Mouse (Mus musculus): ENCODE results near the gene Fbxl14.

The Fbxl14 gene

DNA sequence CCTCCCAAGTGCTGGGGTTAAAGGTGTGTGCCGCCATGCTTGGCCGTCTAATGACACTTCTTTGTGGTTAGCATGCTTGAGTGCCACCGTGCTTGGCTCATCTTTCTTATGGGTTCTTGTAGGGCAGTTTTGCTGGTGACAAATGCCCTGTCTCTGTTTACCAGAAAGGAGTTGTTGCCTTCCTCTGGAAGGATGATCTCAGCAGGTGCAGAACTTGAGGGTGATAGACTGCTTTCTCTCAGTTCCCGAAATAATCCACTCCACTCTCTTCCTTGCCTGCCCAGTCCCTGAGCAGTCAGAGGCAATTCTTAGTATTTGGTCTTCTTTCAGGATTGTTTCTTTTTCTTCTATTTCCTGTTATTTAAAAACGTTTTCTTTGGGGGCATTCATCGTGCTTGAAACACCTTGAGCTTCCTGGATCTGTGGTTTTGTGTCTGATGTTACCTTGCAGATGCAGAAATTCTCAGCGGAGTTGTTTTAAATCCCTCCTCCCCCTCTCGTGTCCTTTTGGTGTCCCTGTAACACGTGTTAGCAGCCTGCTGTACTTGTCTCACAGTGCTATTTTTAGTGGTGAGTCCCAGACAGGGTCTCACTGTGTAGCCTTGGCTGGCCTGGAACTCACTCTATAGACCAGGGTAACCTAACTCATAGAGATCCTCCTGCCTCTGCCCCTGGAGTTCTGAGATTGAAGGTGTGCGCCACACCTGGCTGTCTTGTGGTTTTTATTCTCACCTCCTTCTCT is 29.3 kb downstream of the Fbxl14 start:
- Histone ChIP-seq H3K4me3 (replicated peaks; ENCODE audit: low read length) (no peak overlapping the region), H3K9me3 (ENCODE audit: low read length) (no peaks in the 10 kb centered on the region), H3K27me3 (ENCODE audit: insufficient read depth, low read length) (no peaks in the 10 kb centered on the region), H3K36me3 (ENCODE audit: insufficient read depth, low read length) (no peaks in the 10 kb centered on the region), H3K4me1 (replicated peaks; ENCODE audit: low read depth, low read length) (peaks cover 8% of the 10 kb centered on the region; the same call in 1 of the 2 replicates)
- TF ChIP-seq CTCF (conservative IDR thresholded peaks at IDR 0.05; ENCODE audit: low read length) (no peak), POU5F1 (IDR thresholded peaks at IDR 0.05; ENCODE audit: borderline replicate concordance, low read length) (no peak), NANOG (IDR thresholded peaks at IDR 0.05; ENCODE audit: borderline replicate concordance, low read length) (no peak)

DNA sequence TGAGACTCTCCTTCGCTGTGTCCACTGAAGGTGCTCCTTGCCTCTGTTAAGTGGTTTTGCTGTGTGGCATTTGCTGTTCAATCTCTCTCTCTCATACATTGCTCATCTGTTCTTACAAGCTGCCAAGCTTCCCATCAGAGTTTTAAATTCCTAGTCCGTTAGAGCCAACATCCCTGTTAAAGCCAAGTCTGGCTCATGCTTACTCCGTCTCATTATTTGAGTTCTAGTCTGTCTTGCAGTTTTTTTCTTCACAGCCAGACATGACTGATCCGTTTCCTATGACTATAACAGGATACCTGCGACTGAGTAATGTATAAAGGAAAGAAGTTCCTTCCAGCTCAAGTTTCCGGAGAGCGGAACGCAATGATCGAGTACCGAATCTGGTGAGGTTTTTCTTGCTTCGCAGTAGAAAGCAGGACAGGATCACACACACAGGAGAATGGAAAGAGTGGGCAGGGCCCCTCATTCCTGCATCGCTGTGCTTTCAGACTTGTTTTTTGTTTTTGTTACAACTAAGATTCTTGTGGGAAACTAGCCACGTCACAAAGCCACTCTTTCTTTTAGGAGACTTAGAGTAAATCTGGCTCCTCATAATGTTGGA is 30.1 kb downstream of the Fbxl14 start:
- Histone ChIP-seq H3K27me3 (ENCODE audit: insufficient read depth, low read length) (no peaks in the 10 kb centered on the region), H3K9me3 (ENCODE audit: low read length) (no peaks in the 10 kb centered on the region), H3K4me3 (replicated peaks; ENCODE audit: low read length) (no peak overlapping the region), H3K36me3 (ENCODE audit: insufficient read depth, low read length) (no peaks in the 10 kb centered on the region), H3K4me1 (replicated peaks; ENCODE audit: low read depth, low read length) (peaks cover 7% of the 10 kb centered on the region; the same call in 1 of the 2 replicates)
- TF ChIP-seq CTCF (conservative IDR thresholded peaks at IDR 0.05; ENCODE audit: low read length) = no peak
- no peak for TF ChIP-seq POU5F1 (IDR thresholded peaks at IDR 0.05; ENCODE audit: borderline replicate concordance, low read length)
- no peak for TF ChIP-seq NANOG (IDR thresholded peaks at IDR 0.05; ENCODE audit: borderline replicate concordance, low read length)

DNA sequence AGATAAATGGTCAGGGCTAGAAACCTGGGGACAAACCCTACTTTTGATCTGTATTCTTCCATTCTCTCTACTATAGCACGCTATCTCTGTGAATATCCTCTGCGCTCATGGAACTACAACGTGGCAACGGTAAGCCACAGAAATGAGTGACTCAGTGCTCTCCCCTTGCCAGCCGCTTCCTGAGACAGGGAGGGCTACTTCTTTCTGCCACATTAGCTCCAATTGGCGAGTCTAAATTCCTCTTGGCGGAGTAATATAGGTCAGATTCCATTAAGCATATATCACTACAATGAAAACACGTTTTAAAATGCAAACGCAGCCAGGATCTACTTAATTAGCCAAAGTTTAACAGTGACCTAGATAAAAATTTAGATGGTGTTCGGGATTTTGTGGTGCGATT is 33.2 kb downstream of the Fbxl14 start:
- Histone ChIP-seq H3K4me3 (replicated peaks; ENCODE audit: low read length) (no peak overlapping the region), H3K9me3 (ENCODE audit: low read length) (no peaks in the 10 kb centered on the region), H3K36me3 (ENCODE audit: insufficient read depth, low read length) (no peaks in the 10 kb centered on the region), H3K4me1 (replicated peaks; ENCODE audit: low read depth, low read length) (no peaks in the 10 kb centered on the region), H3K27me3 (ENCODE audit: insufficient read depth, low read length) (no peaks in the 10 kb centered on the region)
- TF ChIP-seq POU5F1 (IDR thresholded peaks at IDR 0.05; ENCODE audit: borderline replicate concordance, low read length) (no peak), NANOG (IDR thresholded peaks at IDR 0.05; ENCODE audit: borderline replicate concordance, low read length) (no peak), CTCF (conservative IDR thresholded peaks at IDR 0.05; ENCODE audit: low read length) (no peak)

DNA sequence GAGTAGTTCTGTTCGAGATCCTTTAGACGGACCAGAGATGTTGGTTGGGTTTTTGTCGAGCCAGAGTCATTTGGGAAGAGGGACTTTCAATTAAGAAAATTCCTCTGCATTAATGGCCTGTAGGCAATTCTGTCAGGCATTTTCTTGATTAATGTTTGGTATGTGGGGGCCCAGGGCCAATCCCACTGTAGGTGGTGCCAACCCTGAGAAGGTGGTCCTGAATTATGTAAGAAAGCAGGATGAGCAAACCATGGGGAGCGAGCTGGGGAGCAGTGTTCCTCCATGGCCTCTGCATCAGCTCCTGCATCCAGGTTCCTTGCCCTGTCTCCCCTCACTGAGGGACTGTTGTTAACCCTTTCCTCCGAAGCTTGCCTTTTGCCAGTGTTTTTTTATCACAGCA is 34.0 kb downstream of the Fbxl14 start:
- Histone ChIP-seq H3K36me3 (ENCODE audit: insufficient read depth, low read length) (no peaks in the 10 kb centered on the region), H3K27me3 (ENCODE audit: insufficient read depth, low read length) (no peaks in the 10 kb centered on the region), H3K4me3 (replicated peaks; ENCODE audit: low read length) (no peak overlapping the region), H3K9me3 (ENCODE audit: low read length) (no peaks in the 10 kb centered on the region), H3K4me1 (replicated peaks; ENCODE audit: low read depth, low read length) (no peaks in the 10 kb centered on the region)
- TF ChIP-seq NANOG (IDR thresholded peaks at IDR 0.05; ENCODE audit: borderline replicate concordance, low read length) (no peak), POU5F1 (IDR thresholded peaks at IDR 0.05; ENCODE audit: borderline replicate concordance, low read length) (no peak), CTCF (conservative IDR thresholded peaks at IDR 0.05; ENCODE audit: low read length) (no peak)

DNA sequence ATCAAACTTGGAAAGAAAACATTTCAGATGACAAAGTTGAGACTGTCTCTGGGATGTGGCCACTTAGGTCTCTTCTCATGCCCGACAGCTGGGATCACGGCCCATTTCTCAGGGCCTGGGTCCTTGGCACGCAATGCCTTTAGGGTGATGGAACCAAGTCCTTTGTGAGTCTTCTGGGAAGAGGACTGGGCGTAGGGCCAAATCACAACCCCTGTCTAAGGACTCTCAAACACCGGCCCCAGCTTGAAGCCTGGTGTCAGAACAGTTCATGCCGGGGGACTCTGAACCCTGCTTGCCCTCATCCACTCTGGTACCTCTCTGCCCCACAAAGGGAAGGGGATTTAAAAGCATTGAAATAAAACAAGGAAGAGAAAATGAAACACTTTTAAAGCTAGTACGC is 34.6 kb downstream of the Fbxl14 start:
- Histone ChIP-seq H3K36me3 (ENCODE audit: insufficient read depth, low read length) (no peaks in the 10 kb centered on the region), H3K4me1 (replicated peaks; ENCODE audit: low read depth, low read length) (no peaks in the 10 kb centered on the region), H3K27me3 (ENCODE audit: insufficient read depth, low read length) (no peaks in the 10 kb centered on the region), H3K4me3 (replicated peaks; ENCODE audit: low read length) (no peak overlapping the region), H3K9me3 (ENCODE audit: low read length) (no peaks in the 10 kb centered on the region)
- TF ChIP-seq POU5F1 (IDR thresholded peaks at IDR 0.05; ENCODE audit: borderline replicate concordance, low read length) (no peak), NANOG (IDR thresholded peaks at IDR 0.05; ENCODE audit: borderline replicate concordance, low read length) (no peak), CTCF (conservative IDR thresholded peaks at IDR 0.05; ENCODE audit: low read length) (no peak)

DNA sequence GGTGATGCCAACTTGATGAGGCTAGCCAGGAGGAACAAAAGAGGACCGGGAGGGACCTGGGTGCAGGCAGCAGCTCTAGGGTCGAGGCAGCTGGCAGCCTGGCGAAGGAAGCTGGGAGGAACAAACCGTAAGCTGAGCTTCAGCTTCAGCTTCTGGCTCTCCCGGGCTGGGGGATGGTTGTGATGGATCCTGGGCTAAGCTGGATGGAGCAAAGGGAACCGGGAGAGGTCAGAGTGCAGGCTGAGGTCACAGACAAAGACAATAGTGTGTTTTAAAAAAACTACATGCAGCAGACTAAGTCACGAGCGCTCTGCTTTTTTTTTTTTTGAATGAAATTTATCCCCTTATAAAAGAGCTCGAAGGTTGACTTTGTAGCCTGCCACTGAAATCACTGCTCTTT is 41.3 kb downstream of the Fbxl14 start:
- no peaks in the 10 kb centered on the region for H3K9me3 ChIP-seq (ENCODE audit: low read length)
- TF ChIP-seq CTCF (conservative IDR thresholded peaks at IDR 0.05; ENCODE audit: low read length) (no peak), NANOG (IDR thresholded peaks at IDR 0.05; ENCODE audit: borderline replicate concordance, low read length) (no peak), POU5F1 (IDR thresholded peaks at IDR 0.05; ENCODE audit: borderline replicate concordance, low read length) (no peak)
- H3K36me3 ChIP-seq (ENCODE audit: insufficient read depth, low read length) = no peaks in the 10 kb centered on the region
- H3K27me3 ChIP-seq (ENCODE audit: insufficient read depth, low read length) = no peaks in the 10 kb centered on the region; the same call in 1 of the 2 replicates
- peaks cover 15% of the 10 kb centered on the region; the same call in 1 of the 2 replicates for H3K4me1 ChIP-seq (replicated peaks; ENCODE audit: low read depth, low read length)
- no peak overlapping the region for H3K4me3 ChIP-seq (replicated peaks; ENCODE audit: low read length)

DNA sequence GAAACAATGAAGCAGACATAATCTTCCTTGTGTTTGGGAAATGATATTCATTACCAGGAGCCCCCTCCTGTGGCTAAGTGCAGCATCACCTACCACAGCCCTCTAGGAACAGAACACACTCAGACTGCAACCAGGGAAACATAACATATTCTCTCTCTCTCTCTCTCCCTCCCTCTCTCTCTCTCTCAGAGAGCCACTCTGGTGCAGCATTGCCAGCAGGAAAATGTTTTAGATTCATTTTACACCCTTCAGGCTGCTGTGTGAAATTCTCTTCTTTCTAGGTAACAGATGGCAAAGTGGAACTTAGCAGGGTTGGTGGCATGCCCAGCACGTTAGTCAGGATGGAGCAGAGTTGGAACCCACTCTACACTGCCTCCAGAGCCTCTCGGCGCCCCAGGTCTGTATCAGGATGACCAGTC is 42.0 kb downstream of the Fbxl14 start:
- H3K4me3 ChIP-seq (replicated peaks; ENCODE audit: low read length) = no peak overlapping the region
- no peaks in the 10 kb centered on the region for H3K36me3 ChIP-seq (ENCODE audit: insufficient read depth, low read length)
- TF ChIP-seq CTCF (conservative IDR thresholded peaks at IDR 0.05; ENCODE audit: low read length) = no peak
- no peak for TF ChIP-seq POU5F1 (IDR thresholded peaks at IDR 0.05; ENCODE audit: borderline replicate concordance, low read length)
- no peak for TF ChIP-seq NANOG (IDR thresholded peaks at IDR 0.05; ENCODE audit: borderline replicate concordance, low read length)
- H3K4me1 ChIP-seq (replicated peaks; ENCODE audit: low read depth, low read length) = peaks cover 15% of the 10 kb centered on the region; the same call in 1 of the 2 replicates
- no peaks in the 10 kb centered on the region for H3K9me3 ChIP-seq (ENCODE audit: low read length)
- H3K27me3 ChIP-seq (ENCODE audit: insufficient read depth, low read length) = no peaks in the 10 kb centered on the region; the same call in 1 of the 2 replicates

DNA sequence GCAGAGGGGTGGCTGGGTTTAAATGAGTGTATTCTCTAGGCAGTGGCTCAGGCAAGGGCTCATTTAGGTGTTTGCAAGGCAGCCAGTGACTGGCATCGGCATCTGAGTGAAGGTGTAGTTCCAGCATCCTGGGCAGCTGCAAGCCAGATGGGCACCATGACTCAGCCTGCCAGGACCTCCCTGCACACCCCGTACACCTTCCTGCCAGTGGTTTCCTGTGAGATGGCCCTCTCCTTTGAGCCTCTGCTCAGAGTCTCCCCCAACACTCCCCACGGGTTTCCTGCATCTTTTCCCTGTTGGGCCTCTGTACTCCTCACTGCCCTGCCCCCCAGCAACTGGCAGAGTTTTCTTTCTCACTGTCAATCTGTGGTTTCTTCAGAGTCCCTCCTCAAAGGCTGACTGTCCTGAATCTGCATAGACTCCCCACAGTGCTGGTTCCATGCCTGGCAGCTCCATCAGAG is 42.5 kb downstream of the Fbxl14 start:
- Histone ChIP-seq H3K4me1 (replicated peaks; ENCODE audit: low read depth, low read length) (peaks cover 15% of the 10 kb centered on the region; the same call in 1 of the 2 replicates), H3K36me3 (ENCODE audit: insufficient read depth, low read length) (no peaks in the 10 kb centered on the region), H3K9me3 (ENCODE audit: low read length) (no peaks in the 10 kb centered on the region), H3K4me3 (replicated peaks; ENCODE audit: low read length) (no peak overlapping the region), H3K27me3 (ENCODE audit: insufficient read depth, low read length) (no peaks in the 10 kb centered on the region; the same call in 1 of the 2 replicates)
- no peak for TF ChIP-seq POU5F1 (IDR thresholded peaks at IDR 0.05; ENCODE audit: borderline replicate concordance, low read length)
- no peak for TF ChIP-seq NANOG (IDR thresholded peaks at IDR 0.05; ENCODE audit: borderline replicate concordance, low read length)
- TF ChIP-seq CTCF (conservative IDR thresholded peaks at IDR 0.05; ENCODE audit: low read length) = no peak
